Mouse (Mus musculus): ENCODE data around the gene Itk. TPM values are rescaled to one million over a fixed set of nuclear protein-coding genes. Genes with fewer than 3 reads are reported as not detected.

Gene Itk
- total and polyA plus RNA-seq, 2 experiments from 2014 or later, result 0.05 to 0.19 TPM

GRCm38 (mm10) chr11:46276168-46276567 lies 113.1 kb downstream of the Itk start:
- Histone ChIP-seq H3K27me3 (ENCODE audit: insufficient read depth, low read length) (no peaks in the 10 kb centered on the region), H3K9me3 (ENCODE audit: low read length) (no peaks in the 10 kb centered on the region), H3K27ac (ENCODE audit: low read depth, low read length) (no peak overlapping the region), H3K36me3 (ENCODE audit: insufficient read depth) (peaks cover 72% of the 10 kb centered on the region), H3K4me2 (ENCODE audit: low read depth) (no peak overlapping the region), H3K9ac (no peak overlapping the region), H3K4me3 (ENCODE audit: low read depth, low read length) (no peak overlapping the region), H3K4me1 (ENCODE audit: insufficient read depth) (no peaks in the 10 kb centered on the region)
- 87% methylated on average over 8 of the region's 8 CpGs for WGBS
- no peak for TF ChIP-seq CTCF (IDR thresholded peaks at IDR 0.05; ENCODE audit: low read depth)
- ATAC-seq (no peak), DNase-seq (no peak)

GRCm38 (mm10) chr11:46275302-46275701 lies 114.0 kb downstream of the Itk start:
- no peak overlapping the region for H3K9ac ChIP-seq
- H3K27ac ChIP-seq (ENCODE audit: low read depth, low read length), result no peak overlapping the region
- H3K27me3 ChIP-seq (ENCODE audit: insufficient read depth, low read length), result no peaks in the 10 kb centered on the region
- ATAC-seq (peak; percentile 94), DNase-seq (peak; percentile 83)
- no peaks in the 10 kb centered on the region for H3K4me1 ChIP-seq (ENCODE audit: insufficient read depth)
- no peaks in the 10 kb centered on the region for H3K9me3 ChIP-seq (ENCODE audit: low read length)
- no peak overlapping the region for H3K4me2 ChIP-seq (ENCODE audit: low read depth)
- 12% methylated on average over 6 of the region's 6 CpGs for WGBS
- H3K36me3 ChIP-seq (ENCODE audit: insufficient read depth), result peaks cover 71% of the 10 kb centered on the region
- TF ChIP-seq CTCF (IDR thresholded peaks at IDR 0.05; ENCODE audit: low read depth), result peak; percentile 86
- no peak overlapping the region for H3K4me3 ChIP-seq (ENCODE audit: low read depth, low read length)

Other genes starting within 250 kb of the Itk start
- gene Nipal4, start 223.0 kb downstream of the Itk start, total RNA-seq (2014; rRNA removed), result 0.14 and 0.38 TPM in 2 replicates
- gene Nipal4, start 223.0 kb downstream of the Itk start, polyA plus RNA-seq (2015; fragmentation: Nextera tagmentation; extraction: Ambion mirVana), result 0.06 and 0.07 TPM in 2 replicates
- gene Fndc9, start 154.0 kb downstream of the Itk start, total RNA-seq (2014; rRNA removed), result 11.1 and 12.2 TPM in 2 replicates
- 9.9 and 15.9 TPM in 2 replicates for gene Fndc9, start 154.0 kb downstream of the Itk start, polyA plus RNA-seq (2015; fragmentation: Nextera tagmentation; extraction: Ambion mirVana)
- 92.5 and 114 TPM in 2 replicates for gene Cyfip2, start 76.7 kb downstream of the Itk start, total RNA-seq (2014; rRNA removed)
- 54.9 and 75.8 TPM in 2 replicates for gene Cyfip2, start 76.7 kb downstream of the Itk start, polyA plus RNA-seq (2015; fragmentation: Nextera tagmentation; extraction: Ambion mirVana)
- gene Fam71b, start 7.0 kb upstream of the Itk start, total RNA-seq (2014; rRNA removed), result not detected in 2 replicates
- not detected in 2 replicates for gene Fam71b, start 7.0 kb upstream of the Itk start, polyA plus RNA-seq (2015; fragmentation: Nextera tagmentation; extraction: Ambion mirVana)
- gene Med7, start 47.4 kb upstream of the Itk start, total RNA-seq (2014; rRNA removed), result 39.7 and 43.9 TPM in 2 replicates
- gene Med7, start 47.4 kb upstream of the Itk start, polyA plus RNA-seq (2015; fragmentation: Nextera tagmentation; extraction: Ambion mirVana), result 60.3 and 70.6 TPM in 2 replicates
- gene Havcr2, start 65.4 kb upstream of the Itk start, total RNA-seq (2014; rRNA removed), result 0.23 and 1.1 TPM in 2 replicates
- 0.13 and 0.22 TPM in 2 replicates for gene Havcr2, start 65.4 kb upstream of the Itk start, polyA plus RNA-seq (2015; fragmentation: Nextera tagmentation; extraction: Ambion mirVana)
- not detected in 2 replicates for gene Gm12169, start 134.7 kb upstream of the Itk start, total RNA-seq (2014; rRNA removed)
- not detected in 2 replicates for gene Gm12169, start 134.7 kb upstream of the Itk start, polyA plus RNA-seq (2015; fragmentation: Nextera tagmentation; extraction: Ambion mirVana)
- gene BC053393, start 182.0 kb upstream of the Itk start, total RNA-seq (2014; rRNA removed), result not detected in 2 replicates
- gene BC053393, start 182.0 kb upstream of the Itk start, polyA plus RNA-seq (2015; fragmentation: Nextera tagmentation; extraction: Ambion mirVana), result 0.07 TPM in 1 of 2 replicates, not detected in the other
- gene Dppa1, start 239.7 kb upstream of the Itk start, total RNA-seq (2014; rRNA removed), result not detected in 2 replicates
- not detected in 2 replicates for gene Dppa1, start 239.7 kb upstream of the Itk start, polyA plus RNA-seq (2015; fragmentation: Nextera tagmentation; extraction: Ambion mirVana)